ENCODE assay signal across 22 mouse cellular contexts in the genomic region with DNA sequence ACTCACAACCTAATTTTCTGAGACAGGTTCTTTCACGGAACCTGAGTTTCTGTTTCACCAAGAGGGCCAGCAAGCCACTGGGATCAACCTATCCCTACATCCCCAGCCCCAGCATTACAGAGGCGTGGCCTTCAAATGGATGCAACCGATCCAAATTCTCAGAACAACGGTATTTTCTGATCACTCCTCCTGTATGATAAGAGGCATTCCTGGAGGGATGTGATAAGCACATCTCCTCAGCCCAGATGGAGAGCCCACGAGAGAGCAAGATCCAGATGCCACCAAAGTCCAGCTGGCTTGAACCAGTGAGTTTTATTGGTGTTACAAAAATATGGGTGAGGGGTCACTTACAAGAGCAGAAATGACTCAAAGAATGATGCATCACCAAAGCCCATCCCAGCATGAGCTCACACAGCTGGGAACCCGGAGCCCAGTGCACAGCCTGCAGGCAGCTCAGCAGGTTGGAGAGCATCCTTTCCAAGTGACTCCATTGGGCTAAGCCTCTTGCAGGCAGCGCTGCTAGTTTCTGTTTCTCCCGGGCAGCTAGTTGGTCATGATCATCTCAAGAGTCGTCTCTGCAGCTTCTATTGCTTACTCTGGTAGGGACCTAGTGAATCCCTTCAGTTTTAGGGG. TPM values are rescaled to one million over a fixed set of nuclear protein-coding genes. Genes with fewer than 3 reads are reported as not detected.
DNase-seq lines count a peak whose midpoint lies in the region; ATAC-seq and TF ChIP-seq lines count a peak whose summit lies in the region.
"Had no signal": no experiment of that assay in that cellular context is flagged by ENCODE, and none has a peak within 500 bp of the region (broad histone marks: within the 10 kb centered on the region; RNA-seq: fewer than 3 reads in every experiment).

No protein-coding gene starts in this region.

- H3K9ac ChIP-seq in stomach, embryonic 15.5 days, result no peak overlapping the region
- H3K9ac ChIP-seq in stomach, postnatal 0 days (ENCODE audit: low read length), result no peak overlapping the region
- no peak overlapping the region for H3K9ac ChIP-seq in liver, postnatal 0 days (replicated peaks)
- H3K9ac ChIP-seq in forebrain, embryonic 12.5 days, result no peak overlapping the region
- H3K9ac ChIP-seq: limb, embryonic 13.5 days; neural tube, embryonic 13.5 days had no signal

- H3K27ac ChIP-seq in stomach, embryonic 15.5 days, result no peak overlapping the region
- no peak overlapping the region for H3K27ac ChIP-seq in stomach, postnatal 0 days (replicated peaks)
- H3K27ac ChIP-seq in liver, postnatal 0 days (ENCODE audit: low read depth), result 0 out of 2 replicates have a peak overlapping the region, but pooled peaks have one; percentile 24
- no peak overlapping the region for H3K27ac ChIP-seq in forebrain, embryonic 12.5 days
- H3K27ac ChIP-seq: forebrain, embryonic 10.5 days; gastrocnemius, adult 2 months; kidney, postnatal 0 days; limb, embryonic 13.5 days; neural tube, embryonic 13.5 days had no signal

- no peaks in the 10 kb centered on the region for H3K9me3 ChIP-seq in stomach, embryonic 15.5 days
- no peaks in the 10 kb centered on the region for H3K9me3 ChIP-seq in stomach, postnatal 0 days (ENCODE audit: control insufficient read depth, low read length)
- no peaks in the 10 kb centered on the region for H3K9me3 ChIP-seq in liver, postnatal 0 days (ENCODE audit: low read length)
- no peaks in the 10 kb centered on the region for H3K9me3 ChIP-seq in forebrain, embryonic 12.5 days
- H3K9me3 ChIP-seq: forebrain, embryonic 10.5 days; limb, embryonic 13.5 days; neural tube, embryonic 13.5 days had no signal

- no peaks in the 10 kb centered on the region for H3K36me3 ChIP-seq in stomach, embryonic 15.5 days
- H3K36me3 ChIP-seq in stomach, postnatal 0 days (ENCODE audit: control insufficient read depth, insufficient read depth, low read length), result no peaks in the 10 kb centered on the region
- H3K36me3 ChIP-seq in liver, postnatal 0 days (replicated peaks; ENCODE audit: insufficient read depth, low read length), result no peaks in the 10 kb centered on the region
- H3K36me3 ChIP-seq in forebrain, embryonic 12.5 days (replicated peaks), result no peaks in the 10 kb centered on the region
- H3K36me3 ChIP-seq: forebrain, embryonic 10.5 days; limb, embryonic 13.5 days; neural tube, embryonic 13.5 days had no signal

- 66% methylated on average over 9 of the region's 9 CpGs for WGBS in stomach, embryonic 15.5 days
- WGBS in stomach, postnatal 0 days, result 69% methylated on average over 9 of the region's 9 CpGs
- 50% methylated on average over 9 of the region's 9 CpGs for WGBS in liver, postnatal 0 days (ENCODE audit: insufficient replicate concordance)
- 84% methylated on average over 9 of the region's 9 CpGs for WGBS in forebrain, embryonic 12.5 days

- no peak overlapping the region for H3K4me2 ChIP-seq in stomach, embryonic 15.5 days
- H3K4me2 ChIP-seq in stomach, postnatal 0 days (replicated peaks; ENCODE audit: low read depth), result no peak overlapping the region
- H3K4me2 ChIP-seq in liver, postnatal 0 days (ENCODE audit: low read depth, low read length), result peak overlapping the region; percentile 23; the same call in 1 of the 2 replicates
- no peak overlapping the region for H3K4me2 ChIP-seq in forebrain, embryonic 12.5 days
- H3K4me2 ChIP-seq: limb, embryonic 13.5 days; neural tube, embryonic 13.5 days had no signal

- TF ChIP-seq CTCF in stomach, postnatal 0 days (IDR thresholded peaks at IDR 0.05; ENCODE audit: low read depth), result no peak
- no peak for TF ChIP-seq CTCF in liver, postnatal 0 days (IDR thresholded peaks at IDR 0.05; ENCODE audit: low read depth)

- DNase-seq in stomach, postnatal 0 days (ENCODE audit: low spot score), result no peak
- DNase-seq in liver, result peak; percentile 71
- no peak for DNase-seq in liver, postnatal 0 days
- no peak for DNase-seq in gastrocnemius, postnatal 36 days
- no peak for DNase-seq in B cell, adult 2 months
- DNase-seq in right cerebral cortex, postnatal 4 days, result no peak
- DNase-seq: adrenal gland, postnatal 10 days; cerebellum, adult 8-10 months; gastrocnemius, adult 2 months; heart, postnatal 4 days; kidney, adult 18-20 months; thymus, adult 2 months had no signal

- intact Hi-C loops in gastrocnemius, postnatal 36 days (cut with DNase I), result no loop called here

- H3K27me3 ChIP-seq in stomach, embryonic 15.5 days (replicated peaks), result no peaks in the 10 kb centered on the region
- no peaks in the 10 kb centered on the region for H3K27me3 ChIP-seq in stomach, postnatal 0 days (ENCODE audit: control insufficient read depth, insufficient read depth, low read length)
- H3K27me3 ChIP-seq in liver, postnatal 0 days (ENCODE audit: insufficient read depth, low read length), result 0 out of 2 replicates have a peak, but pooled peaks cover 2% of the 10 kb centered on the region
- H3K27me3 ChIP-seq in forebrain, embryonic 12.5 days, result no peaks in the 10 kb centered on the region
- H3K27me3 ChIP-seq: neural tube, embryonic 13.5 days; Patski had no signal

- TF ChIP-seq EP300 in stomach, postnatal 0 days (optimal IDR thresholded peaks at IDR 0.05), result no peak
- peak; percentile 82 for TF ChIP-seq EP300 in liver, postnatal 0 days (IDR thresholded peaks at IDR 0.05; ENCODE audit: low read depth)

- H3K4me3 ChIP-seq in stomach, embryonic 15.5 days (replicated peaks), result no peak overlapping the region
- H3K4me3 ChIP-seq in stomach, postnatal 0 days (ENCODE audit: low read depth, low read length), result no peak overlapping the region
- no peak overlapping the region for H3K4me3 ChIP-seq in liver, postnatal 0 days (ENCODE audit: low read depth, low read length)
- no peak overlapping the region for H3K4me3 ChIP-seq in forebrain, embryonic 12.5 days (replicated peaks)
- H3K4me3 ChIP-seq: forebrain, embryonic 10.5 days; gastrocnemius, adult 2 months; limb, embryonic 13.5 days; neural tube, embryonic 13.5 days had no signal

- peak; percentile 50; the same call in 1 of the 2 replicates for ATAC-seq in stomach, embryonic 15.5 days (ENCODE audit: insufficient read depth, low FRiP score, low read depth)
- ATAC-seq in stomach, postnatal 0 days (ENCODE audit: low FRiP score, low TSS enrichment), result no peak
- ATAC-seq in liver, postnatal 0 days, result peak; percentile 36; the same call in 1 of the 2 replicates
- no peak for ATAC-seq in forebrain, embryonic 12.5 days (ENCODE audit: low FRiP score)
- ATAC-seq: activated CD4-positive, CD25-positive, alpha-beta regulatory T cell, adult 4 months; hindbrain, embryonic 16.5 days; Patski had no signal

- H3K4me1 ChIP-seq in stomach, embryonic 15.5 days, result no peaks in the 10 kb centered on the region
- no peaks in the 10 kb centered on the region for H3K4me1 ChIP-seq in stomach, postnatal 0 days (replicated peaks; ENCODE audit: control insufficient read depth, insufficient read depth)
- peaks cover 12% of the 10 kb centered on the region for H3K4me1 ChIP-seq in liver, postnatal 0 days (ENCODE audit: insufficient read depth)
- H3K4me1 ChIP-seq in forebrain, embryonic 12.5 days, result no peaks in the 10 kb centered on the region
- H3K4me1 ChIP-seq: forebrain, embryonic 10.5 days; limb, embryonic 13.5 days; neural tube, embryonic 13.5 days had no signal

RNA-seq across cellular contexts. Expression of a gene that starts 11.8 kb away (rescaled TPM):
- 0.35 and 0.52 TPM in 2 replicates for polyA plus RNA-seq in stomach, embryonic 15.5 days (2015; fragmentation: Nextera tagmentation; extraction: Ambion mirVana)
- 0.10 and 0.15 TPM in 2 replicates for polyA plus RNA-seq in stomach, postnatal 0 days (2015; fragmentation: Nextera tagmentation; extraction: Ambion mirVana)
- 1.3 and 1.5 TPM in 2 replicates for polyA plus RNA-seq in liver, postnatal 0 days (2015; fragmentation: Nextera tagmentation; extraction: Ambion mirVana)
- total RNA-seq in gastrocnemius, postnatal 36 days (2021), result under 1 TPM in 1 of 2 experiments, not detected in 1; 0.07 TPM
- 0.05 and 0.11 TPM in 2 replicates for polyA plus RNA-seq in forebrain, embryonic 12.5 days (2016; fragmentation: Nextera tagmentation; extraction: Ambion mirVana)
- total RNA-seq: gastrocnemius, adult 2 months; heart, postnatal 4 days had no signal
- polyA plus RNA-seq: forebrain, embryonic 10.5 days; heart, embryonic 14.5 days had no signal

RNA-seq across cellular contexts. Expression of a gene that starts 41.5 kb away (rescaled TPM):
- polyA plus RNA-seq in stomach, embryonic 15.5 days (2015; fragmentation: Nextera tagmentation; extraction: Ambion mirVana), result 70.2 and 86.6 TPM in 2 replicates
- polyA plus RNA-seq in stomach, postnatal 0 days (2015; fragmentation: Nextera tagmentation; extraction: Ambion mirVana), result 38.4 and 44.4 TPM in 2 replicates
- 25.2 and 29.9 TPM in 2 replicates for polyA plus RNA-seq in liver, postnatal 0 days (2015; fragmentation: Nextera tagmentation; extraction: Ambion mirVana)
- 10 to 100 TPM; 20.7 to 22.9 TPM for total RNA-seq in gastrocnemius, postnatal 36 days (2021)
- 43.4 and 55.1 TPM in 2 replicates for polyA plus RNA-seq in forebrain, embryonic 12.5 days (2016; fragmentation: Nextera tagmentation; extraction: Ambion mirVana)

Comparison
In these comparisons a context has a peak if more than half of its experiments do, and no peak if none do; other contexts are left out.
1. ATAC-seq: peak in stomach, embryonic 15.5 days (single experiment) and liver, postnatal 0 days (single experiment); none in stomach, postnatal 0 days (single experiment) and forebrain, embryonic 12.5 days (single experiment).